Mouse (Mus musculus) MEL (cell line): ENCODE results near the gene Gjb2. TPM values are rescaled to one million over a fixed set of nuclear protein-coding genes. Genes with fewer than 3 reads are reported as not detected.

Source experiments
- DNase-seq: peaks from one replicate; pipeline ENCODE4 v3.0.0; 2011; ENCODE audit warnings: low read depth, low spot score
- H3K27ac ChIP-seq: 2 replicates; pipeline ENCODE4 v1.5.1; 2012; ENCODE audit warnings: low read depth, mild to moderate bottlenecking, control low read depth, low read length, moderate library complexity; ENCODE audit not compliant: control insufficient read depth
- H3K27me3 ChIP-seq, 2 experiments: fragments of 150-350 bp in 1 of 2; sonication (generic) in 1 of 2; 2 replicates each; pipeline ENCODE4 v1.6.1; 2012; ENCODE audit warnings: low read length in 2 of 2, mild to moderate bottlenecking in 2 of 2, improper control_type of control experiment in 1 of 2, moderate library complexity in 1 of 2; ENCODE audit not compliant: insufficient read depth in 2 of 2, control insufficient read depth in 1 of 2
- H3K36me3 ChIP-seq, 2 experiments: 2 replicates each; pipeline ENCODE4 v1.6.1; 2012 to 2014; ENCODE audit warnings: low read length in 2 of 2, improper control_type of control experiment in 1 of 2, inconsistent platforms in 1 of 2, mild to moderate bottlenecking in 1 of 2; ENCODE audit not compliant: insufficient read depth in 2 of 2, control insufficient read depth in 1 of 2
- H3K4me1 ChIP-seq, 2 experiments: fragments of 150-350 bp in 1 of 2; sonication (generic) in 1 of 2; 2 replicates each; pipeline ENCODE4 v1.6.1; 2012; ENCODE audit warnings: low read length in 2 of 2, improper control_type of control experiment in 1 of 2, mild to moderate bottlenecking in 1 of 2; ENCODE audit not compliant: insufficient read depth in 2 of 2, control insufficient read depth in 1 of 2
- H3K4me3 ChIP-seq, 2 experiments: fragments of 150-350 bp in 1 of 2; sonication (generic) in 1 of 2; 2 replicates each; pipeline ENCODE4 v1.5.1; 2012; ENCODE audit warnings: low read depth in 2 of 2, low read length in 2 of 2, mild to moderate bottlenecking in 2 of 2, moderate library complexity in 2 of 2, control low read depth in 1 of 2, improper control_type of control experiment in 1 of 2; ENCODE audit not compliant: control insufficient read depth in 1 of 2, insufficient read depth in 1 of 2
- H3K79me2 ChIP-seq: 2 replicates; pipeline ENCODE4 v1.6.1; 2012; ENCODE audit warnings: mild to moderate bottlenecking, low read length, moderate library complexity; ENCODE audit not compliant: control insufficient read depth, poor library complexity, insufficient read depth
- H3K9ac ChIP-seq: 2 replicates; pipeline ENCODE4 v1.6.1; 2012; ENCODE audit warnings: low read depth, mild to moderate bottlenecking, control low read depth, low read length, moderate library complexity; ENCODE audit not compliant: control insufficient read depth, poor library complexity, severe bottlenecking
- H3K9me3 ChIP-seq: fragments of 150-350 bp; sonication (generic); replicated peaks from 2 replicates; pipeline ENCODE4 v1.6.1; 2012; ENCODE audit warnings: mild to moderate bottlenecking, low read length, improper control_type of control experiment, moderate library complexity; ENCODE audit not compliant: insufficient read depth
- BHLHE40 ChIP-seq: IDR thresholded peaks from 2 replicates; pipeline ENCODE4 v1.6.1; 2012; ENCODE audit warnings: low read depth, mild to moderate bottlenecking, inconsistent platforms, low read length, improper control_type of control experiment, borderline replicate concordance
- CHD1 ChIP-seq: IDR thresholded peaks from 2 replicates; pipeline ENCODE4 v1.6.1; 2012; ENCODE audit warnings: low read depth, mild to moderate bottlenecking, inconsistent platforms, low read length, improper control_type of control experiment
- CTCF ChIP-seq, 3 experiments: IDR thresholded peaks in 2 of 3; conservative IDR thresholded peaks in 1 of 3; 2 replicates each; pipeline ENCODE4 v1.5.1; 2011 to 2012; ENCODE audit warnings: low read length in 3 of 3, low read depth in 2 of 3, mild to moderate bottlenecking in 2 of 3, improper control_type of control experiment in 1 of 3, inconsistent platforms in 1 of 3, mixed read lengths in 1 of 3, moderate library complexity in 1 of 3; ENCODE audit not compliant: control insufficient read depth in 1 of 3, insufficient read depth in 1 of 3, poor library complexity in 1 of 3, severe bottlenecking in 1 of 3
- ELF1 ChIP-seq: IDR thresholded peaks from 2 replicates; pipeline ENCODE4 v1.6.1; 2014; ENCODE audit warnings: low read depth, mild to moderate bottlenecking, inconsistent platforms, low read length, improper control_type of control experiment, moderate library complexity
- GATA1 ChIP-seq: IDR thresholded peaks from 2 replicates; pipeline ENCODE4 v1.6.1; 2011; ENCODE audit warnings: low read depth, low read length, improper control_type of control experiment
- JUND ChIP-seq: IDR thresholded peaks from 2 replicates; pipeline ENCODE4 v1.6.1; 2011; ENCODE audit warnings: low read depth, mild to moderate bottlenecking, improper control_type of control experiment, low read length
- KAT2A ChIP-seq: conservative IDR thresholded peaks from 2 replicates; pipeline ENCODE4 v1.6.1; 2012; ENCODE audit warnings: low read depth, low read length, improper control_type of control experiment, inconsistent platforms
- MAX ChIP-seq: IDR thresholded peaks from 2 replicates; pipeline ENCODE4 v1.6.1; 2011; ENCODE audit warnings: low read length, improper control_type of control experiment
- MAZ ChIP-seq: IDR thresholded peaks from 2 replicates; pipeline ENCODE4 v1.6.1; 2012; ENCODE audit warnings: low read depth, mild to moderate bottlenecking, inconsistent platforms, low read length, improper control_type of control experiment
- MYB ChIP-seq: IDR thresholded peaks from 2 replicates; pipeline ENCODE4 v1.6.1; 2011; ENCODE audit warnings: mild to moderate bottlenecking, low read depth, low read length, improper control_type of control experiment
- NELFE ChIP-seq: IDR thresholded peaks from 2 replicates; pipeline ENCODE4 v1.6.1; 2011; ENCODE audit warnings: low read depth, low read length, improper control_type of control experiment
- NRF1 ChIP-seq: IDR thresholded peaks from 2 replicates; pipeline ENCODE4 v1.6.1; 2014; ENCODE audit warnings: low read depth, mild to moderate bottlenecking, inconsistent platforms, low read length, improper control_type of control experiment, moderate library complexity; ENCODE audit not compliant: poor library complexity, insufficient read depth, severe bottlenecking
- POLR2AphosphoS2 ChIP-seq: IDR thresholded peaks from 2 replicates; pipeline ENCODE4 v1.6.1; 2011; ENCODE audit warnings: low read length, improper control_type of control experiment
- RAD21 ChIP-seq: IDR thresholded peaks from 2 replicates; pipeline ENCODE4 v1.6.1; 2011; ENCODE audit warnings: mild to moderate bottlenecking, low read depth, low read length, improper control_type of control experiment
- SIN3A ChIP-seq: IDR thresholded peaks from 2 replicates; pipeline ENCODE4 v1.6.1; 2012; ENCODE audit warnings: low read length, improper control_type of control experiment, inconsistent platforms
- SMC3 ChIP-seq: IDR thresholded peaks from 2 replicates; pipeline ENCODE4 v1.6.1; 2011; ENCODE audit warnings: low read depth, low read length, improper control_type of control experiment
- TBP ChIP-seq: IDR thresholded peaks from 2 replicates; pipeline ENCODE4 v1.8.0; 2011; ENCODE audit warnings: low read depth, low read length, improper control_type of control experiment
- UBTF ChIP-seq: IDR thresholded peaks from 2 replicates; pipeline ENCODE4 v1.6.1; 2012; ENCODE audit warnings: low read depth, mild to moderate bottlenecking, inconsistent platforms, low read length, improper control_type of control experiment, moderate library complexity, borderline replicate concordance; ENCODE audit not compliant: insufficient read depth
- USF1 ChIP-seq: IDR thresholded peaks from 2 replicates; pipeline ENCODE4 v1.6.1; 2014; ENCODE audit warnings: low read depth, mild to moderate bottlenecking, inconsistent platforms, low read length, improper control_type of control experiment, moderate library complexity
- USF2 ChIP-seq, 2 experiments: IDR thresholded peaks; 2 replicates each; pipeline ENCODE4 v1.6.1; 2011 to 2012; ENCODE audit warnings: improper control_type of control experiment in 2 of 2, low read length in 2 of 2, borderline replicate concordance in 1 of 2, inconsistent platforms in 1 of 2, low read depth in 1 of 2, mild to moderate bottlenecking in 1 of 2; ENCODE audit not compliant: insufficient read depth in 1 of 2
- ZC3H11A ChIP-seq: IDR thresholded peaks from 2 replicates; pipeline ENCODE4 v1.6.1; 2012; ENCODE audit warnings: low read depth, mild to moderate bottlenecking, inconsistent platforms, low read length, improper control_type of control experiment
- ZKSCAN1 ChIP-seq: IDR thresholded peaks from 2 replicates; pipeline ENCODE4 v1.6.1; 2012; ENCODE audit warnings: low read depth, mild to moderate bottlenecking, inconsistent platforms, low read length, improper control_type of control experiment, moderate library complexity
- polyA plus RNA-seq, 2 experiments: library from polyadenylated mRNA; stranded (reverse) in 1 of 2; unstranded in 1 of 2; fragments of >175 nt in 1 of 2; fragments of >200 nt in 1 of 2; gene quantifications; 2 replicates each; pipeline versions ENCODE4 v1.2.1 to v1.2.4; 2012; ENCODE audit warnings: low replicate concordance in 2 of 2, low read depth in 1 of 2; ENCODE audit not compliant: insufficient read length in 2 of 2, insufficient read depth in 1 of 2, missing spikeins in 1 of 2
- total RNA-seq: library from RNA; depleted of rRNA; stranded (reverse); fragments of 300-350 nt; gene quantifications from 2 replicates; pipeline ENCODE4 v1.2.3, GENCODE M21; 2012

Gene Gjb2
- total and polyA plus RNA-seq, 3 experiments, result not detected

GRCm38 (mm10) chr14:57093029-57093428 lies 11.5 kb downstream of the Gjb2 start:
- DNase-seq, result peak; percentile 65
- H3K36me3 ChIP-seq, result no peaks in the 10 kb centered on the region
- no peaks in the 10 kb centered on the region for H3K79me2 ChIP-seq
- no peak overlapping the region for H3K27ac ChIP-seq
- no peaks in the 10 kb centered on the region for H3K9me3 ChIP-seq
- H3K27me3 ChIP-seq, result peaks cover 6 to 8% of the 10 kb centered on the region in 2 experiments
- no peak overlapping the region for H3K4me3 ChIP-seq
- no peak overlapping the region for H3K9ac ChIP-seq
- TF ChIP-seq SMC3 (peak; percentile 61), CTCF (IDR thresholded peaks at IDR 0.05 in 2 of 3, conservative IDR thresholded peaks at IDR 0.05 in 1 of 3; ENCODE audit: control insufficient read depth in 1 of 3, insufficient read depth in 1 of 3, low read depth in 2 of 3, low read length in 3 of 3, poor library complexity in 1 of 3, severe bottlenecking in 1 of 3) (peak; percentile 51 to 69 (median 69)), ZKSCAN1 (no peak), SIN3A (no peak), ZC3H11A (0 out of 2 replicates have a peak, but pooled peaks have one; percentile 24), UBTF (no peak), RAD21 (peak; percentile 53), JUND (no peak), GATA1 (no peak), POLR2AphosphoS2 (no peak), BHLHE40 (no peak), NRF1 (no peak)
- no peaks in the 10 kb centered on the region for H3K4me1 ChIP-seq

DNA sequence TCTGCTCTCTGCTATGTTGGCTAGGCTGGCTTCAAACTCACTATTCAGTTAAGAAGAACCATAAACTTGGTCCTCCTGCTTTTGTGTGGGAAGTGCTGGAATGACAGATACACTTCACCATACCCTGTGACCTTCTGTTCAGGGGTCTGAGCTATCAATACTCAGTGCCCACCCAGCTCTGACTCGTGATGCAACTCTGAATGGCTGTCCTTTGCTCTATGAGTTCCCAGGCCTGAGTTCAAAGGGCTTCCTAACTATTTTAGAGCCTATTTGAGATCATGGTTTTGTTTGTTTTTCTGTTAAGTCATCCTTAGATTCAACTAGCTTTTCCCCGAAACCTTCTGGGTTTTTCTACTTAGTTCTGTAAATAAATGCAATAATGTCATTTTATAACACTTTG lies 14.5 kb downstream of the Gjb2 start:
- Histone ChIP-seq H3K79me2 (no peaks in the 10 kb centered on the region), H3K4me1 (no peaks in the 10 kb centered on the region), H3K27me3 (peaks cover 8% of the 10 kb centered on the region in 2 experiments; a peak in 3 of 4 replicates), H3K27ac (no peak overlapping the region), H3K9ac (no peak overlapping the region), H3K36me3 (no peaks in the 10 kb centered on the region), H3K4me3 (no peak overlapping the region), H3K9me3 (no peaks in the 10 kb centered on the region)
- no peak for DNase-seq
- TF ChIP-seq MAZ, result no peak
- TF ChIP-seq GATA1, result no peak
- TF ChIP-seq BHLHE40, result no peak

- DNase-seq, result no peak
- H3K27me3 ChIP-seq, result peaks cover 8% of the 10 kb centered on the region in 2 experiments; a peak in 3 of 4 replicates
- no peaks in the 10 kb centered on the region for H3K36me3 ChIP-seq
- H3K9ac ChIP-seq, result no peak overlapping the region
- H3K79me2 ChIP-seq, result no peaks in the 10 kb centered on the region
- H3K4me1 ChIP-seq, result no peaks in the 10 kb centered on the region
- no peak overlapping the region for H3K4me3 ChIP-seq
- H3K9me3 ChIP-seq, result no peaks in the 10 kb centered on the region
- H3K27ac ChIP-seq, result no peak overlapping the region
- TF ChIP-seq TBP (no peak), MYB (no peak), CHD1 (no peak), KAT2A (no peak), ZC3H11A (no peak), USF2 (IDR thresholded peaks at IDR 0.05; ENCODE audit: borderline replicate concordance in 1 of 2, insufficient read depth in 1 of 2, low read depth in 1 of 2, low read length in 2 of 2) (no peak), MAX (no peak), CTCF (IDR thresholded peaks at IDR 0.05 in 2 of 3, conservative IDR thresholded peaks at IDR 0.05 in 1 of 3; ENCODE audit: control insufficient read depth in 1 of 3, insufficient read depth in 1 of 3, low read depth in 2 of 3, low read length in 3 of 3, poor library complexity in 1 of 3, severe bottlenecking in 1 of 3) (no peak), USF1 (no peak), MAZ (no peak), NELFE (no peak), ELF1 (no peak)
Observed at GRCm38 (mm10) chr14:57089107-57089506, 15.4 kb downstream of the Gjb2 start.
